Mouse (Mus musculus) liver, embryonic 11.5 days (tissue): Measurements from ENCODE around the gene Gp1bb. TPM values are rescaled to one million over a fixed set of nuclear protein-coding genes. Genes with fewer than 3 reads are reported as not detected.

ENCODE experiments used
- ATAC-seq: fragments of 200-750 bp; cut with Nextera tagmentation; replicated peaks from 2 replicates; pipeline ENCODE4 v1.8.0; 2017; ENCODE audit warnings: moderate number of reproducible peaks, mild to moderate bottlenecking, moderate TSS enrichment, moderate library complexity; ENCODE audit not compliant: low FRiP score
- DNase-seq: peaks from one replicate; pipeline ENCODE4 v3.0.0-alpha.2; 2017; ENCODE audit warnings: low spot score
- H3K27ac ChIP-seq: fragments of 300-500 bp; sonication (generic); 2 replicates; pipeline ENCODE4 v1.5.1; 2014; ENCODE audit warnings: mild to moderate bottlenecking, low read depth, low read length, control low read depth
- H3K27me3 ChIP-seq: fragments of 300-500 bp; sonication (generic); replicated peaks from 2 replicates; pipeline ENCODE4 v1.6.1; 2014; ENCODE audit warnings: low read length, mixed read lengths; ENCODE audit not compliant: control insufficient read depth, insufficient read depth
- H3K36me3 ChIP-seq: fragments of 300-500 bp; sonication (generic); 2 replicates; pipeline ENCODE4 v1.6.1; 2014; ENCODE audit warnings: mild to moderate bottlenecking, low read length, moderate library complexity, mixed read lengths; ENCODE audit not compliant: control insufficient read depth, insufficient read depth
- H3K4me1 ChIP-seq: fragments of 300-500 bp; sonication (generic); replicated peaks from 2 replicates; pipeline ENCODE4 v1.6.1; 2014; ENCODE audit warnings: low read length, mixed read lengths; ENCODE audit not compliant: control insufficient read depth, insufficient read depth
- H3K4me2 ChIP-seq: fragments of 300-500 bp; sonication (generic); 2 replicates; pipeline ENCODE4 v1.6.1; 2014; ENCODE audit warnings: mild to moderate bottlenecking, control low read depth, moderate library complexity
- H3K4me3 ChIP-seq: fragments of 300-500 bp; sonication (generic); 2 replicates; pipeline ENCODE4 v1.5.1; 2014; ENCODE audit warnings: low read depth, low read length, control low read depth
- H3K9ac ChIP-seq: fragments of 300-500 bp; sonication (generic); 2 replicates; pipeline ENCODE4 v1.6.1; 2014; ENCODE audit warnings: low read depth, low read length, control low read depth
- H3K9me3 ChIP-seq: fragments of 300-500 bp; sonication (generic); 2 replicates; pipeline ENCODE4 v1.6.1; 2016; ENCODE audit warnings: low read length, inconsistent platforms, mixed read lengths; ENCODE audit not compliant: control insufficient read depth
- WGBS: fragments of 180-500 bp; shearing (Covaris S2); extraction: QIAGEN DNeasy Blood & Tissue Kit; methylation state at CpG from one replicate; pipeline ENCODE4 v1.1.7; 2014; 5-methylcytosine and 5-hydroxymethylcytosine counted together
- polyA plus RNA-seq: library from polyadenylated mRNA; unstranded; fragments of >200 nt; fragmentation: Nextera tagmentation; extraction: Ambion mirVana; gene quantifications from 2 replicates; pipeline ENCODE4 v1.2.1, GENCODE M21; 2014

Gp1bb gene
- polyA plus RNA-seq, 1 experiment from 2014 or later, result 42.4 TPM

GRCm38 (mm10) chr16:18587847-18588737 is 34.1 kb downstream of the Gp1bb start:
- H3K27ac ChIP-seq, result no peak overlapping the region
- H3K4me3 ChIP-seq, result peak overlapping the region; percentile 20; the same call in 1 of the 2 replicates
- H3K4me1 ChIP-seq, result peaks cover 18% of the 10 kb centered on the region
- DNase-seq (peak; percentile 55), ATAC-seq (0 out of 2 replicates have a peak, but pooled peaks have one; percentile 53)
- H3K4me2 ChIP-seq, result peak overlapping the region; percentile 39
- WGBS, result 2% methylated on average over 56 of the region's 57 CpGs
- H3K27me3 ChIP-seq, result peaks cover 97% of the 10 kb centered on the region
- H3K9ac ChIP-seq, result no peak overlapping the region
- no peaks in the 10 kb centered on the region for H3K9me3 ChIP-seq
- no peaks in the 10 kb centered on the region for H3K36me3 ChIP-seq

- no peak overlapping the region for H3K27ac ChIP-seq
- no peak for ATAC-seq
- H3K27me3 ChIP-seq, result peaks cover 100% of the 10 kb centered on the region
- peak overlapping the region; percentile 63 for H3K4me2 ChIP-seq
- peak overlapping the region; percentile 46 for H3K4me3 ChIP-seq
- DNase-seq, result no peak
- WGBS, result under 1% methylated on average over 41 of the region's 62 CpGs
- H3K4me1 ChIP-seq, result peaks cover 21% of the 10 kb centered on the region
- no peak overlapping the region for H3K9ac ChIP-seq
- H3K36me3 ChIP-seq, result no peaks in the 10 kb centered on the region
- no peaks in the 10 kb centered on the region for H3K9me3 ChIP-seq
Measured at GRCm38 (mm10) chr16:18586906-18587546, 35.2 kb downstream of the Gp1bb start.

- Histone ChIP-seq H3K36me3 (no peaks in the 10 kb centered on the region), H3K9me3 (no peaks in the 10 kb centered on the region), H3K27me3 (peaks cover 100% of the 10 kb centered on the region), H3K27ac (no peak overlapping the region), H3K4me3 (peak overlapping the region; percentile 46), H3K4me2 (peak overlapping the region; percentile 63), H3K4me1 (peaks cover 21% of the 10 kb centered on the region), H3K9ac (no peak overlapping the region)
- ATAC-seq (no peak), DNase-seq (peak; percentile 62)
- 3% methylated on average over 75 of the region's 83 CpGs for WGBS
Measured at GRCm38 (mm10) chr16:18586076-18586905, 35.9 kb downstream of the Gp1bb start.

GRCm38 (mm10) chr16:18585676-18586075 is 36.5 kb downstream of the Gp1bb start:
- 11% methylated on average over 10 of the region's 10 CpGs for WGBS
- ATAC-seq (no peak), DNase-seq (peak; percentile 57)
- peaks cover 100% of the 10 kb centered on the region for H3K27me3 ChIP-seq
- H3K27ac ChIP-seq, result no peak overlapping the region
- no peaks in the 10 kb centered on the region for H3K36me3 ChIP-seq
- H3K4me3 ChIP-seq, result no peak overlapping the region
- no peaks in the 10 kb centered on the region for H3K9me3 ChIP-seq
- H3K4me2 ChIP-seq, result no peak overlapping the region
- no peak overlapping the region for H3K9ac ChIP-seq
- H3K4me1 ChIP-seq, result peaks cover 15% of the 10 kb centered on the region

GRCm38 (mm10) chr16:18584901-18585510 is 37.2 kb downstream of the Gp1bb start:
- whole genome bisulfite sequencing, result 24% methylated on average over 10 of the region's 10 CpGs
- no peak overlapping the region for H3K4me3 ChIP-seq
- DNase-seq (no peak), ATAC-seq (no peak)
- no peak overlapping the region for H3K27ac ChIP-seq
- peaks cover 11% of the 10 kb centered on the region for H3K4me1 ChIP-seq
- no peak overlapping the region for H3K4me2 ChIP-seq
- no peaks in the 10 kb centered on the region for H3K36me3 ChIP-seq
- no peaks in the 10 kb centered on the region for H3K9me3 ChIP-seq
- no peak overlapping the region for H3K9ac ChIP-seq
- peaks cover 100% of the 10 kb centered on the region for H3K27me3 ChIP-seq

- ATAC-seq (no peak), DNase-seq (no peak)
- 24% methylated on average over 10 of the region's 10 CpGs for WGBS
- H3K9ac ChIP-seq, result no peak overlapping the region
- H3K4me3 ChIP-seq, result no peak overlapping the region
- no peaks in the 10 kb centered on the region for H3K36me3 ChIP-seq
- H3K9me3 ChIP-seq, result no peaks in the 10 kb centered on the region
- H3K27ac ChIP-seq, result no peak overlapping the region
- H3K4me2 ChIP-seq, result no peak overlapping the region
- peaks cover 96% of the 10 kb centered on the region for H3K27me3 ChIP-seq
- H3K4me1 ChIP-seq, result peaks cover 9% of the 10 kb centered on the region
Measured at GRCm38 (mm10) chr16:18583673-18584357, 38.4 kb downstream of the Gp1bb start.

- H3K27me3 ChIP-seq, result peaks cover 95% of the 10 kb centered on the region
- no peak overlapping the region for H3K27ac ChIP-seq
- H3K4me2 ChIP-seq, result no peak overlapping the region
- no peak for DNase-seq
- 15% methylated on average over 10 of the region's 10 CpGs for WGBS
- H3K36me3 ChIP-seq, result no peaks in the 10 kb centered on the region
- H3K4me3 ChIP-seq, result no peak overlapping the region
- peaks cover 9% of the 10 kb centered on the region for H3K4me1 ChIP-seq
- no peak overlapping the region for H3K9ac ChIP-seq
- no peaks in the 10 kb centered on the region for H3K9me3 ChIP-seq
- no peak for ATAC-seq
Measured at GRCm38 (mm10) chr16:18583169-18583568, 39.0 kb downstream of the Gp1bb start.
